Mouse (Mus musculus) kidney, postnatal 10 days (tissue): ENCODE data around the gene Olfr1232.

Experiments used
- DNase-seq: peaks from one replicate; pipeline ENCODE4 v3.0.0; 2021; ENCODE audit warnings: mixed read lengths

The Olfr1232 gene

GRCm38 (mm10) chr2:89329575-89329974 is at the start of gene Olfr1232:
Olfr1232 (minus strand) TSS chr2:89329675.
- no peak for DNase-seq

GRCm38 (mm10) chr2:89364765-89365164 is 35.3 kb upstream of the Olfr1232 start, which contains the start of gene Olfr1234:
Olfr1234 (minus strand) TSS chr2:89364865.
- no peak for DNase-seq

DNA sequence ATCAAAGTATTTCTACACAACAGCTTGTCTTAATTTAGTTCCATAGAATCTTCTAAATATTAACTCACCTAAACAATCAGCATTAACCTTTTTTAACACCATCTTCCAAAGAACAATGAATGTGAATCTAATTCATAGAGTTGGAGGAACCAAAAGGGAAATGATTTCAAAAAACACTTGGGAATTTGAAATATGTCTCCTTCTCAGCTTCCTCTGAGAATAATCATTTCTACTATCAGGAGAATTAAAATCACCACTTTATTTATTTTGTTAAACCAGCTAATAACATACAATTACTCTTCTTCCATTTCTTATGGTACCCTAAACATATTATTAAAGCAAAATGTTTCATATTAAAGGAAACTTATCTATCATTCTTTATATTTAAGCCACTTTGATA is 12.8 kb upstream of the Olfr1232 start, which contains the start of gene Olfr1233:
Gene Olfr1233 (minus strand): TSS at position 101 of the 400 bp plus-strand sequence.
- no peak for DNase-seq

GRCm38 (mm10) chr2:89306974-89307373 is 22.5 kb downstream of the Olfr1232 start, which contains the start of gene Olfr1231:
Olfr1231 (minus strand) TSS chr2:89307074.
- DNase-seq: no peak

- no peak for DNase-seq
Measured at GRCm38 (mm10) chr2:89297168-89297567, 32.3 kb downstream of the Olfr1232 start, which contains the start of gene Olfr1230. Olfr1230 (minus strand) TSS chr2:89297268.

DNA sequence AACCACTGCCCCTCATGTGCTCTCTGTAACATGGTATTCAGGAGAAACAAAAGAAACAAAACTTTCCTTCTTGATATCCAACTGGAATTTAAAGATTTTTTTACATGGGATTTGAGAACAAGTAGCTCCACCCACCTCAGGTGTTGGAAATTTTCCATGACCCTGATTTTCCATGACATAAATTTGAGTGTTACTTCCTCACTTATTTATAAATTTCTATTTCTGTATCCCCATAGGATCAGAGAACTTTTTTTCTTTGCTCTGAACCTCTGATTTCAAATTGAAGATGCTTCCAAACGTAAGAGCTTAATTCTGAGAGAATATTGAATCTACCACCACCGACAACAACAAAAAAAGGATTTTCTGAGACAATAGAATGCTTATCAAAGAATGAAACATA is 41.6 kb downstream of the Olfr1232 start, which contains the start of gene Olfr1229:
Gene Olfr1229 (minus strand): TSS at position 101 of the 400 bp plus-strand sequence.
- no peak for DNase-seq
